Mouse (Mus musculus): ENCODE measurements around the gene Tbc1d7. TPM values are rescaled to one million over a fixed set of nuclear protein-coding genes. Genes with fewer than 3 reads are reported as not detected.
A peak's percentile ranks its signal among the peaks of the same experiment; 100 is the strongest.

Gene Tbc1d7
- polyA plus RNA-seq (2016; fragmentation: Nextera tagmentation; extraction: Ambion mirVana) = 69.1 and 69.8 TPM in 2 replicates

DNA sequence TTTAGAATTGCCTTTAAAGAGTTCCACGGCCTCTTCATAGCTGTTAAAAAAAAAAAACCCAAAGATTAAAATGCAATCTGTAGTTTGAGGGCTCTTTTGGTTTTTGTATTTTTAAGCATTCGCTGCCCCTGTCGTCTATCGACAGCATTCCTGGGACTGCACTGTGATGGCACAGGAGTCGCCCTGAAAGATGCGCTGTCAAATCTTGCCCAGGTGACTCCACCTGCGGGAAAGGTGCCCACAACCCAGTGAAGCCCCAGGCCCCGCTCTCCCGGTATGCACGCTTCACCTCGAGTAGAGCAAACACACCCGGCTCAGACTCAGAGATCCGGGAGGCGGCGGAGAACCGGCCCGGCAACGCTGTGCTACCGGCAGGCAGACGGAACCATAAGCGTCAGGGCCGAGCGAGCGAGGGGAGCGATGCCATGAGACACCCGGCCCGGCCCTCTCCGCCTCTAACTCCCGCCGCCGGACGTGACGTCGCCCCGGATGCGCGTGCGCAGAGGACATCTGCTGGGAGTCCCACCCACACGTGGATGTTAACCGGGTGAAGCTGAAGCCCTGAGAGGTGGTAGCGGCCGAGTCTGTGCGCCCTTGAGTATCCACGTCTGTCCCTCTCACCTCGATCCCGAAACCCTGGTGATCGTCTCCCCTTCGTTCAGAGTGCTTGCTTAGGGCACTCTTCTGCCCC is at the start of gene Tbc1d7:
Gene Tbc1d7 (minus strand): TSS at position 482 of the 691 bp plus-strand sequence.
- H3K27me3 ChIP-seq (ENCODE audit: poor library complexity, severe bottlenecking) = no peaks in the 10 kb centered on the region
- H3K36me3 ChIP-seq (replicated peaks) = peaks cover 9% of the 10 kb centered on the region; the same call in 1 of the 2 replicates
- H3K27ac ChIP-seq = peak within 1 kb of the TSS; percentile 90
- under 1% methylated on average over 48 of the region's 48 CpGs for WGBS
- no peaks in the 10 kb centered on the region for H3K9me3 ChIP-seq
- peak; percentile 98 for DNase-seq (ENCODE audit: extremely low spot score, low spot score)
- H3K4me3 ChIP-seq = peak within 1 kb of the TSS; percentile 76
- H3K4me1 ChIP-seq = peaks cover 24% of the 10 kb centered on the region

DNA sequence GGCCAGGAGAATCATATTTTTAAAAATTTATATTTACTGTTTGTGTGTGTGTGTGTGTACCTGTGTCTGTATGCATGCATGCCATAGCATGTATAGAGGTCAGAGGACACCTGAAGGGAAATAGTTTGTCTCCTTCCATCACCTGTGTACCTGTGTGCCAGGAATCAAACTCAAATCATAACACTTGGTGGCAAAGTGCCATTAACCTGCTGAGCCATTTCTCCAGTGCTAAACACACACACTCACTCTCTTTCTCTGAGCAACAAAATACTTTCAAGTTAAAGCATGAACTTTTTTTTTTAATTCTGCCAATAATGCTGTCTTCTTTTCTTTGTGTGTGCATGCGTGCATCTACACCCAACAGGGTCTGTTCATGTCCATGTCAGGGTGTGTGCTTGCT is 49.3 kb upstream of the Tbc1d7 start:
- H3K36me3 ChIP-seq (replicated peaks) = no peaks in the 10 kb centered on the region
- H3K4me1 ChIP-seq = peaks cover 13% of the 10 kb centered on the region
- no peak overlapping the region for H3K27ac ChIP-seq
- no peaks in the 10 kb centered on the region for H3K27me3 ChIP-seq (ENCODE audit: poor library complexity, severe bottlenecking)
- H3K9me3 ChIP-seq = peaks cover 7% of the 10 kb centered on the region; the same call in 1 of the 2 replicates
- 90% methylated on average over 1 of the region's 1 CpGs for WGBS
- no peak for DNase-seq (ENCODE audit: extremely low spot score, low spot score)
- no peak overlapping the region for H3K4me3 ChIP-seq

DNA sequence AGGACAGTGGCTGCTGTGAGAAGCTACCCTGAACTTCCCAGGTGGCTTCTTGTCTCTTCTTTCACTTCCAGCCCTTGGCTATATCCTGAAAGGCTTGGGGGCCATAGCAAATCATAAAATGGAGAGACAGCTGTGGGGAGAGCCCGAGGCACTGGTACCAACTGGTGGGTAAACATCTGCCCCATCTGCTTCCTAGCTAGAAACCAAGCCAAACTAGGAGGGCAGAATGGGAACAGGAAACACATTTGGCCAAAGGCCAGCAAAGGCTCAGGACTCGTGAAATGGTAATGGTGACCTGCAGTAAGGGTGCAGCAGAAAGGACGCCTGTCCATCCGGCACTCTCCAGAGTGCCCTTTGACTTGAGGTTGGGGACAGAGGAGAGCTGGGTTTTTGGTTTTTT is 47.5 kb upstream of the Tbc1d7 start:
- no peak for DNase-seq (ENCODE audit: extremely low spot score, low spot score)

DNA sequence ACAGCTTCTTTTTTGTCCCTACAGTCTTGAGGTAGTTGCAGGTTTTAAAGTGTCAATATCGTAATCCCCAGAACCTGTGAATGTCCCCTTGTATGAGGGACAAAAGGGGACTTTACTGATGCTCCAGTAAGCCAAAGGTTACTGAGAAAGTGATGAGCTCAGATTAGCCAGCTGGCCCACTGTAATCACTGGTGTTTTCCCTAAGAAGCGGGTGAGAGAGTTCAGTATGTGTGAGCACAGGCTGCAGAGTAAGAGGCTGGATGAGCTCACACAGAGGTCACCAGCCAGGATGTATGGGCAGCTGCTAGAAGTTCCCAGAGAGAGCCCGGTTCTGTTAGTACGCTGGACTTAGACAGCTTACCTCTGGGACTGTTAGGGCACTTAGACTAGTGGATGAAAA is 47.0 kb upstream of the Tbc1d7 start:
- Histone ChIP-seq H3K27ac (no peak overlapping the region), H3K4me3 (no peak overlapping the region), H3K9me3 (no peaks in the 10 kb centered on the region), H3K4me1 (peaks cover 26% of the 10 kb centered on the region), H3K36me3 (replicated peaks) (no peaks in the 10 kb centered on the region), H3K27me3 (ENCODE audit: poor library complexity, severe bottlenecking) (no peaks in the 10 kb centered on the region)
- no peak for DNase-seq (ENCODE audit: extremely low spot score, low spot score)
- WGBS = 76% methylated on average over 4 of the region's 4 CpGs

More for the DNA sequence above, 47.5 kb upstream of the Tbc1d7 start:
- Histone ChIP-seq H3K4me3 (no peak overlapping the region), H3K27me3 (ENCODE audit: poor library complexity, severe bottlenecking) (no peaks in the 10 kb centered on the region), H3K4me1 (peaks cover 26% of the 10 kb centered on the region), H3K36me3 (replicated peaks) (no peaks in the 10 kb centered on the region), H3K9me3 (no peaks in the 10 kb centered on the region), H3K27ac (no peak overlapping the region)
- 76% methylated on average over 4 of the region's 4 CpGs for WGBS

DNA sequence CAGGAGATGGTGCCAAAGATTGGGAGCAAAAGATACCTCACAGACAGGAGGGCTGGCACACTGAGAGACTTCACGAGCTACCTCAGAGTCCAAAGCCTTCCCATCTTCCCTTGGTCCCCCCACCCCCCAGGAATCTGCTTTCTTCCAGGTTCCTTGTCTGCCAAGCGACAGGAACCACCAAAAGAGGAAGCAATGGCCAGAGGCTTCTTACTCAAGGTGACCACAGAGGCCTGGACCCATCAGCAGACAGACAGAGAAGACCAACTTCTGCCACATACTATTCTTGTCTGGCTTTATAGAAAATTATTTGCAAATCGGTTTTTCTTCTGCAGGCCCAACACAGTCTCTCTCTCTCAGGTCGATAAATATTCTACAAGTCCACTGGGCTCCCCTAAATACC is 46.4 kb upstream of the Tbc1d7 start:
- WGBS = 84% methylated on average over 4 of the region's 4 CpGs
- H3K4me3 ChIP-seq = no peak overlapping the region
- H3K9me3 ChIP-seq = no peaks in the 10 kb centered on the region
- H3K36me3 ChIP-seq (replicated peaks) = no peaks in the 10 kb centered on the region
- no peaks in the 10 kb centered on the region for H3K27me3 ChIP-seq (ENCODE audit: poor library complexity, severe bottlenecking)
- H3K27ac ChIP-seq = no peak overlapping the region
- H3K4me1 ChIP-seq = peaks cover 26% of the 10 kb centered on the region
- DNase-seq (ENCODE audit: extremely low spot score, low spot score) = no peak

DNA sequence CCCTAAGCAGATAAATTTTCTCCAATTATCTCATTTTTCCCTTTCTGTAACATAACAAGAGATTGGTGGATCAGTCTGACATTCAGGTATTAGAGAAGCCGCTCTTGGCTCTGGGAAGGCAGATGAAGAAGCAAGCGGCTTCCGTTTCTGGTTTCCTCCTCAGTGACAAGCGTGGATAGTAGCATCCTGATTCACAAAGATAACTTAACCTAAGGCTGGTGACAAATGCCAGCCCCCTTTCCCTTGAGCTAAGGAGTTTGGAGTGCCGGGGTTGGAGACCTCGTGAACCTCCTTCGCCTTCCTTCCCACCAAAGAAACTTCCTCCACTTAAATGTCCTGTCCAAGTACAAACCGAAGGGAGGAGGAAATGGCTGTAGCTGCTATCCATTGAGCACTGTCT is 45.8 kb upstream of the Tbc1d7 start:
- DNase-seq (ENCODE audit: extremely low spot score, low spot score) = no peak
- H3K36me3 ChIP-seq (replicated peaks) = no peaks in the 10 kb centered on the region
- peaks cover 32% of the 10 kb centered on the region for H3K4me1 ChIP-seq
- 87% methylated on average over 8 of the region's 8 CpGs for WGBS
- no peaks in the 10 kb centered on the region for H3K27me3 ChIP-seq (ENCODE audit: poor library complexity, severe bottlenecking)
- H3K27ac ChIP-seq = no peak overlapping the region
- no peaks in the 10 kb centered on the region for H3K9me3 ChIP-seq
- H3K4me3 ChIP-seq = no peak overlapping the region

DNA sequence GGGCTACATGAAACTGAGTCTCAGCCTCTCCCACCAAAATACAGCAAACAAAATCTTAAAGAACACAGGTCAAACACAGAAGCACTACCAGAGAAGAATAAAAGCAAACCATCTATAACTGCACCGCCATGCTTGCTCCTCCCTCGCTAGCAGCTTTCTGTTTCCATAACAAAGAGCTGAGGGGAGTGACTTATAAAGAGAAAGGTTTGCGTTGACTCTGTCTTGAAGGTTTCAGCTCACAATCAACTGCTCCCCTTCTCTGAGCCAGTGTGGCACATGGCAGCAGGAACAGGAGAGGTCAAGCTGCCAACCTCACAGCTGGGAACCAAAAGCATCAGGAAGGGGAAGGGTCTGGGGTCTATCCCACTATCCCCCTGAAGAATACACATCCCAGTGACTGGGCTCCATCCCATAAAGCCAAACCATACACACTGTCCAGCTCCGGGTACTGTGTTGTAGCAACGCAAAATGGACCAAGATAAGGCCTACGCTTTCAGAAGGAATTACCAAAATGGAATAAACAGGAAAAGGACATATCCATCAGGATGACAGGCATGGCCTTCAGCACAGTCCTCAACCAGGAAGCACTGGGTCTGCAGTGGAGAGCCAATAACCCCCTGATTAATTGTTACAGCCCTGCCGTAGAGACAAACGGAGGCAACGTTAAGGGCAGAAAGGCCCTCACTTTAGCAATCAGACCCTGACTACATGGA is 44.8 kb upstream of the Tbc1d7 start:
- Histone ChIP-seq H3K9me3 (no peaks in the 10 kb centered on the region), H3K27me3 (ENCODE audit: poor library complexity, severe bottlenecking) (no peaks in the 10 kb centered on the region), H3K4me1 (peaks cover 33% of the 10 kb centered on the region), H3K4me3 (no peak overlapping the region), H3K36me3 (replicated peaks) (no peaks in the 10 kb centered on the region), H3K27ac (no peak overlapping the region)
- 81% methylated on average over 9 of the region's 9 CpGs for WGBS
- DNase-seq (ENCODE audit: extremely low spot score, low spot score) = no peak

DNA sequence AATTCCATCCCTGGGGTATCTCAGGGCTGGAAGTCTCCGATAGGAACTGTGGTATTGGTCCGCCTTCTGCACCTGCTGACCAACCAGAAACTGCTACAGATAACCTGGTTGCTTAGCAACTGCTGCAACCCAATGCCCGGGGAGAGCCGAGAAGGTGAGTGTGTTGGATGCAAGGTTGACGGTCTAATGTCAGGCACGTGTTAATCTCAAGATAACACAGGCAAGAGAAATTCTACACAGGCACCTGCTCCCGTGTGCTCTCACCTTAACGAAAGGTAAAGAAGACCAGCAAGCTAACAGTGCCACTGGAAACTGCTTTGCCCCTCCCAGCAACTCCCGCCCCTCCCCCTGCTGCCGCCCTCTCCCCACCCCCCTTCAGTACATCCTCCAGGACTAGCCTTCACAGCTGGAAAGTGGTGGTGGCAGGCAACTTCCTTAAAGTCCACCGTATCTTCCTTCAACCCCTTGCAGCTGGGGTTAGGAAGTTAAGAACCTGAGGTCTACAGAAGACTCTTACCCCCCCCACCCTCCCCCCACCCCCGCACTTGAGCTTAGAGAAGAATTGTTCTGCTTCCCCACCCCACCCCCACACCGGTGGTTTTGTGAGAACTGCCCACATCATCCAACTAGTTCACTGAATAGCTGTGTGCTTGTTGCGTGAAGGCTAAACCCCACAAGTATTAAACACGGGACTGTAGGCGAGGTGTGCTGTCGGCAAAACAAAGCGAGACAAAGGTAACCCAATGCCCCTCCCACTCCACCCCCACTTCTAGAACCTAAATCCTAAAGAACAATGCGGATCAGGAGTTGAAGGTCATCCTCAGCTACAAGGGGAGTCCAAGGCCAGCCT is 44.1 kb upstream of the Tbc1d7 start:
- Histone ChIP-seq H3K27ac (peak overlapping the region; percentile 58; the same call in 1 of the 2 replicates), H3K9me3 (no peaks in the 10 kb centered on the region), H3K4me3 (peak overlapping the region; percentile 34), H3K27me3 (ENCODE audit: poor library complexity, severe bottlenecking) (no peaks in the 10 kb centered on the region), H3K4me1 (peaks cover 38% of the 10 kb centered on the region), H3K36me3 (replicated peaks) (no peaks in the 10 kb centered on the region)
- DNase-seq (ENCODE audit: extremely low spot score, low spot score) = no peak
- 16% methylated on average over 19 of the region's 19 CpGs for WGBS

DNA sequence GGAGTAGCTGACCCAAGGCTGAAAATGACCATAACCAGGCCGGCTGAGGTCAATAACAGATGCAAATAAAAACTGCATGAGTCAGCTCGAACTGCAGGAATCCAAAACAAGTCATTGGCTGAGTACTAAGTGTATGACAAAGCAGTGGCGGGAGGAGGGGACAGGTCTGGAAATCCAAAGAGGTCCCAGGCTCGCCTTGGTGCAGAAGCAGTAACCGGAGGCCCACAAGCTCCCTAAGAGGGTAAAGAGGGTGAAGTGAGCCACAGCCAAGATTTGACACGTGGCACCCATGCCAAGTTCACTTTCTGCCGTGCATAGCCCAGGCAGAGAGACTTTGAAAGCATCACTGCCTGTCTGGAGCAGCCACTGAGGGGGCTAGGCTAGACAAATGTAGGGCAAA is 41.0 kb upstream of the Tbc1d7 start:
- no peaks in the 10 kb centered on the region for H3K9me3 ChIP-seq
- no peaks in the 10 kb centered on the region for H3K36me3 ChIP-seq (replicated peaks)
- peaks cover 9% of the 10 kb centered on the region; the same call in 1 of the 2 replicates for H3K27me3 ChIP-seq (ENCODE audit: poor library complexity, severe bottlenecking)
- no peak overlapping the region for H3K4me3 ChIP-seq
- 70% methylated on average over 7 of the region's 7 CpGs for WGBS
- no peak overlapping the region for H3K27ac ChIP-seq
- peaks cover 51% of the 10 kb centered on the region for H3K4me1 ChIP-seq
- DNase-seq (ENCODE audit: extremely low spot score, low spot score) = no peak

DNA sequence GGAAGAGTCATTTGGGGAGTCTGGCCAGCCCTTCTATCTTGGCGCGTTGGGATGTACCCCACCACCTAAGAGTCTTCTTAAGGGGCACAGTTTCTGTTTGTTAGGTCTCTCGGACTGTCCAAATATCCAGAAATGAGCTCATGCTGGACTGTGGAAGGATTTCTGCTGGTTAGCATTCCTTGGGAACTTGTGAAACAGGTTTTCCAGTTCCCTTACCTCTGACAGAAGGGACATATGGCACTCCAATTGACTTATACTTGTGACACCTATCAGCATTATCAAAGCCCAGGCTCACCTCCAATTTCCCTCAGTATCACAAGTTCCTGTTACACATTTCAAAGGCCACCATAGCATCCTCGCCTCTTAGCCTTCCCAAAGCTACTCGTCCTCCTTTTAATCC is 39.7 kb upstream of the Tbc1d7 start:
- peaks cover 50% of the 10 kb centered on the region for H3K4me1 ChIP-seq
- DNase-seq (ENCODE audit: extremely low spot score, low spot score) = no peak
- no peak overlapping the region for H3K27ac ChIP-seq
- 89% methylated on average over 5 of the region's 5 CpGs for WGBS
- no peaks in the 10 kb centered on the region for H3K36me3 ChIP-seq (replicated peaks)
- H3K27me3 ChIP-seq (ENCODE audit: poor library complexity, severe bottlenecking) = peaks cover 9% of the 10 kb centered on the region; the same call in 1 of the 2 replicates
- H3K9me3 ChIP-seq = no peaks in the 10 kb centered on the region
- H3K4me3 ChIP-seq = no peak overlapping the region

DNA sequence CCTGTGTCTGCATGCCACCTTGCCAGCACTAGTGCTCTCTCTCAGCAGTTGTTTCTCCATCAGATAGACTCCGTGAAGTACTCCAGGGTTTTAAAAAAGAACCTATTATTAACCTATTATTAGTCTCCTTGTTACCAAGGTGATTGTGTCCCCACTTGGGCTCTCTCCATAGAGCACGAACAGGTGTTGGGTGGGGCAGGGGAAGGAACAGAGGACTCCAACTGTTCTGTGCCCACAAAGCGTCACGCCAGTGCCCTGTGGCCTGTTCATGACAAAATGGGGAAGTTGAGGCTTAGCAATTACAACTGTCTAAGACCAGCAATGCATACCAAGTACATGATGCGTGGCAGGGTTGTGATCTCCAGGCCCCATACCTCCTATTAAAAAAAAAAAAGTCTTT is 38.3 kb upstream of the Tbc1d7 start:
- H3K9me3 ChIP-seq = no peaks in the 10 kb centered on the region
- no peak overlapping the region for H3K4me3 ChIP-seq
- H3K36me3 ChIP-seq (replicated peaks) = no peaks in the 10 kb centered on the region
- no peak for DNase-seq (ENCODE audit: extremely low spot score, low spot score)
- WGBS = 72% methylated on average over 5 of the region's 5 CpGs
- H3K4me1 ChIP-seq = peaks cover 36% of the 10 kb centered on the region
- H3K27ac ChIP-seq = no peak overlapping the region
- H3K27me3 ChIP-seq (ENCODE audit: poor library complexity, severe bottlenecking) = peaks cover 9% of the 10 kb centered on the region; the same call in 1 of the 2 replicates

DNA sequence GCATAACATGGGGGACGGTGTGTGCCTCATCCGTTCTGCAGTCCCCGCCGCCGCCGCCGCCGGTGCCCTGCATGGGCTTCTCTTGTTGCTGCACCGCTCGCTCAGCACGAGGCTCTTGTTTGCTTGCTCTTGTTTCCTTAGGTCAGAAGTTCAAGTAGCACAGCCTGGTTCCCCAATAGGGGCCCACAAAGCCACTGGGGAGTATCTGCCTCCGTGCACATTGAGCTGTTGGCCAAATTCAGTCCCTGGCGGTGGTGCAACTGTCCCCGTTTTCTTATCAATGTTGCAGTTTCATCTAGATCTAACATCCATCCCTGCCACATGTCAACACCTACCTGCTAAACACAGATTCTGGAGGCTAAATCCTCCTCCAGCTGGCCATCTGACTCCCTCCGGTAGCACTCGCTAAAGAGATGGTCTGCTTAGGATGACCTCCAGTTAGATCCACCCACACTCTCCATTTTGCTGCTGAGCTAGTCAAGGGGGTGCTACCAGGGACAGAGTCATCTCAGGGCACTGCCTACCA is 37.7 kb upstream of the Tbc1d7 start:
- Histone ChIP-seq H3K9me3 (no peaks in the 10 kb centered on the region), H3K27ac (no peak overlapping the region; the same call in 1 of the 2 replicates), H3K36me3 (replicated peaks) (no peaks in the 10 kb centered on the region), H3K4me1 (peaks cover 38% of the 10 kb centered on the region), H3K27me3 (ENCODE audit: poor library complexity, severe bottlenecking) (peaks cover 9% of the 10 kb centered on the region; the same call in 1 of the 2 replicates), H3K4me3 (no peak overlapping the region)
- WGBS = 48% methylated on average over 16 of the region's 16 CpGs
- DNase-seq (ENCODE audit: extremely low spot score, low spot score) = no peak

All from forebrain, embryonic 10.5 days (tissue).